Mouse (Mus musculus): ENCODE measurements around the gene Fancl. TPM values are rescaled to one million over a fixed set of nuclear protein-coding genes. Genes with fewer than 3 reads are reported as not detected.

The Fancl gene
- 25.9 TPM for polyA plus RNA-seq (2017; shearing (Covaris generic))

DNA sequence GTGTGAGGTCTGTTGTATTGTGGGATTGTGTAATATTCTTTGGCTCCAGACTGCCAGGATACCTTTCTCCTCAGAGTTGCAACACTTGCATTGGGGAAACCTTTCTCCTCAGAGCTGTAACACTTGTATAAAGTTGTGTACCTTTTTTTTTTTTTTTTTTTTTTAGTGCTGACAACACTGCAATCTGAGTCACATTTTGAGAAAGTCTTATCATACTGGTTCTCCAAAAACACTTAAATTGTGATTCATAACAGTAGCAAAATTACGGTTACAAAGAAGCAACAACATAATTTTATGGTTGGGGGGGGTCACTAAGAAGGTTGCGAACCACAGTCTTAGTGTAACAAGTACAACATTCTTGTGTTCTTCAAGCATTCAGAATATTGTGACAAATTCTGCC, at the start of gene Fancl:
TSS of gene Fancl (plus strand) at position 165 of the 400 bp plus-strand sequence.

Other genes starting within 250 kb of the Fancl start
- gene 5730522E02Rik, start 175.4 kb upstream of the Fancl start, polyA plus RNA-seq (2017; shearing (Covaris generic)): not detected
- gene Gm6899, start 207.1 kb downstream of the Fancl start, polyA plus RNA-seq (2017; shearing (Covaris generic)): not detected
- 39.1 TPM for gene Vrk2, start 207.9 kb downstream of the Fancl start, polyA plus RNA-seq (2017; shearing (Covaris generic))

Measured in naive thymus-derived CD4-positive, alpha-beta T cell, adult 5 months (primary cell).